Mouse (Mus musculus): ENCODE results near the gene Tapbp. TPM values are rescaled to one million over a fixed set of nuclear protein-coding genes. Genes with fewer than 3 reads are reported as not detected.
A peak's percentile ranks its signal among the peaks of the same experiment; 100 is the strongest.
"Not testable (repeated sequence)": the region's sequence is repeated elsewhere in the genome, so short reads cannot be mapped to it uniquely, and the experiment has no call there.

Tapbp gene
- total RNA-seq, 1 experiment: 39.4 TPM

DNA sequence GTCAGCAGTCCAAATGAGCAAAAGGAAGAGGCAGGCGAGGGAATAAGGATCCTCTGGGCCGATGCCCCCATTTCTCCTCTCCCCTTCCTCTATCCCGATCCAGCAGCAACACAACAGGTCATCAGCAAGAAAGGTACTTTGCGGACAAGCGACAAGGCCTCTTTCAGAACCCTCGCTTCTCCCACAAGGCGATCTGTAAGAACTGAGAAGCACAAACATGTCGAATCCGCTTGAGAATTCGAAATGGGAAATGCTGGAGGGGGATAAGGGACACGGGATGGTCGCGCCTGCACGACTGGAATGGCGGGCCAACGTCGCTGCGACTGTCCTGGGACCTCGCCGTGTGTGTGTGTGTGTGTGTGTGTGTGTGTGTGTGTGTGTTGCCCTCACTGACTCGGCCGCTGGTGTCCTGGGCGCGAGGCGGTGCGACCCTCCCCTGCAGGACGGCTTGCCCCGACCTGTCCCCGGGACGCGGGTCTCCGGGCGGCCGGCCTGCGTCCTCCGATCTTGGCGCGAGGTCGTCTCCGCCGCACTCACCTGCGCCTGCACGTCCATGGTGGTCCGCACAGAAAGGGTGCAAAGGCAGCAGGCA, 25.7 kb upstream of the Tapbp start:
- H3K9me3 ChIP-seq (ENCODE audit: control insufficient read depth, insufficient read depth, low read depth, low read length); in situ Hi-C loops (cut with MboI; ENCODE audit: low sequenced_read_pairs in 2 of 2, unreplicated experiment in 2 of 2); H3K4me1 ChIP-seq (ENCODE audit: control insufficient read depth in 2 of 2, insufficient read depth in 2 of 2, low read length in 2 of 2, poor library complexity in 1 of 2); DNase-seq (ENCODE audit: low read depth, low spot score): not testable (repeated sequence)
- Histone ChIP-seq H3K4me3 (ENCODE audit: insufficient read depth in 1 of 2, low read depth in 1 of 2, low read length in 2 of 2, poor library complexity in 1 of 2, severe bottlenecking in 1 of 2) (peak overlapping the region; percentile 79 to 85), H3K9ac (ENCODE audit: insufficient read depth, low read depth, low read length, poor library complexity, severe bottlenecking) (peak overlapping the region; percentile 83), H3K36me3 (ENCODE audit: control insufficient read depth, insufficient read depth, low read length, poor library complexity, severe bottlenecking) (peaks cover 18% of the 10 kb centered on the region), H3K27ac (ENCODE audit: insufficient read depth, low read depth, low read length, poor library complexity, severe bottlenecking) (peak overlapping the region; percentile 84)

DNA sequence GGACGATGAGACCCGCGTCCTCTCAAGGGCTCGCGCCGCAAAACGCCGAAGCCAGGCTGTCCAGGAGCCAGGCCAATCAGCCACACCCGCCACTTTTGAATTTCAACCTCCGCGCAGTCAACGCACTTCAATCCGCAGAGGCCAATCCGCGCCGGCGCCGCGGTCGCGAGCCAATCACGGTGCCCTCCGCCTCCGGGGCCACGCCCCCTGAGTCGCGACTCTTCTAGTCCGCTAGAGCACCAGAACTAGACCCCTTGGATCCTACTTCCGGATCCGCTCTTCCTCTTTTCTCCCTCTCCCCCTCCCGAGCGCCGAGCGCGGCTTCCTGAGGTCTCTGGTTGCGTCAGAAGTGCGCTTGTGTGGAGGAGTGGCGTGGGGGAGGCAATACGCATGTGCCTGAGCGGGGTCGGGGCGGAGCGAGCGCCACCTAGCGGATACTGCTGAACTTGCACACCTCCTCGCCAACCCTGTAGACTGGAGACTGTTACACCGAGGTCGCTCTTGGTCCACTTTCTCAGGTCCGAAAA, 25.1 kb upstream of the Tapbp start, which contains the start of gene Kifc1:
Kifc1 (minus strand) TSS at position 129 of the 527 bp plus-strand sequence.
- H3K27ac ChIP-seq (ENCODE audit: insufficient read depth, low read depth, low read length, poor library complexity, severe bottlenecking): peak within 1 kb of the TSS; percentile 84
- in situ Hi-C loops (cut with MboI; ENCODE audit: low sequenced_read_pairs in 2 of 2, unreplicated experiment in 2 of 2): no loop called here
- peaks cover 4 to 10% of the 10 kb centered on the region in 2 experiments for H3K4me1 ChIP-seq (ENCODE audit: control insufficient read depth in 2 of 2, insufficient read depth in 2 of 2, low read length in 2 of 2, poor library complexity in 1 of 2)

DNA sequence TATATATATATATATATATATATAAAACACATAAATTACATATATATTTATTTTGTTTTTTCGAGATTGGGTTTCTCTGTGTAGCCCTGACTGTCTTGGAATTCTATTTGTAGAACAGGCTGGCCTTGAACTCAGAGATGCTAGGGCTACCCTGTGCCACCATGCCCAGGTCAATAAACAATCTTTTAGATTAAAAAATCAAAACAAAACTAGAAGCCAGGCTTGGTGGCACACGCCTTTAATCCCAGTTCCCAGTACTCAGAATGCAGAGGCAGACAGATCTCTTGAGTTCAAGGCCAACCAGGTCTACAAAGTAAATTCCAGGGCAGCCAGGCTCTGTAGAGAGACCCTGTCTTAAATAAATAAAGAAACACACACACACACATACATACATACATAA, 24.3 kb upstream of the Tapbp start:
- in situ Hi-C loops (cut with MboI; ENCODE audit: low sequenced_read_pairs in 2 of 2, unreplicated experiment in 2 of 2): no loop called here
- TF ChIP-seq CHD2 (IDR thresholded peaks at IDR 0.05; ENCODE audit: low read depth, low read length): no peak
- TF ChIP-seq MAFK (IDR thresholded peaks at IDR 0.05; ENCODE audit: insufficient read depth, low read depth, low read length): no peak
- TF ChIP-seq HCFC1 (IDR thresholded peaks at IDR 0.05; ENCODE audit: borderline replicate concordance, insufficient read depth, low read length): no peak
- TF ChIP-seq ZNF384 (IDR thresholded peaks at IDR 0.05; ENCODE audit: low read depth, low read length): no peak
- no peak for TF ChIP-seq ZC3H11A (IDR thresholded peaks at IDR 0.05; ENCODE audit: borderline replicate concordance, low read depth, low read length)
- no peak for DNase-seq (ENCODE audit: low read depth, low spot score)
- no peak overlapping the region for H3K9ac ChIP-seq (ENCODE audit: insufficient read depth, low read depth, low read length, poor library complexity, severe bottlenecking)
- no peak overlapping the region for H3K4me3 ChIP-seq (ENCODE audit: insufficient read depth in 1 of 2, low read depth in 1 of 2, low read length in 2 of 2, poor library complexity in 1 of 2, severe bottlenecking in 1 of 2)
- H3K36me3 ChIP-seq (ENCODE audit: control insufficient read depth, insufficient read depth, low read length, poor library complexity, severe bottlenecking): peaks cover 9% of the 10 kb centered on the region
- H3K27ac ChIP-seq (ENCODE audit: insufficient read depth, low read depth, low read length, poor library complexity, severe bottlenecking): no peak overlapping the region
- H3K4me1 ChIP-seq (ENCODE audit: control insufficient read depth in 2 of 2, insufficient read depth in 2 of 2, low read length in 2 of 2, poor library complexity in 1 of 2): peaks cover 4 to 10% of the 10 kb centered on the region in 2 experiments
- H3K9me3 ChIP-seq (ENCODE audit: control insufficient read depth, insufficient read depth, low read depth, low read length): no peaks in the 10 kb centered on the region; the same call in 1 of the 2 replicates

More for the DNA sequence above, 25.1 kb upstream of the Tapbp start, which contains the start of gene Kifc1:
- no peaks in the 10 kb centered on the region; the same call in 1 of the 2 replicates for H3K9me3 ChIP-seq (ENCODE audit: control insufficient read depth, insufficient read depth, low read depth, low read length)
- peaks cover 16% of the 10 kb centered on the region for H3K36me3 ChIP-seq (ENCODE audit: control insufficient read depth, insufficient read depth, low read length, poor library complexity, severe bottlenecking)
- peak within 1 kb of the TSS; percentile 83 for H3K9ac ChIP-seq (ENCODE audit: insufficient read depth, low read depth, low read length, poor library complexity, severe bottlenecking)
- peak within 1 kb of the TSS; percentile 79 to 85 for H3K4me3 ChIP-seq (ENCODE audit: insufficient read depth in 1 of 2, low read depth in 1 of 2, low read length in 2 of 2, poor library complexity in 1 of 2, severe bottlenecking in 1 of 2)
- DNase-seq (ENCODE audit: low read depth, low spot score): peak; percentile 99
- TF ChIP-seq HCFC1 (IDR thresholded peaks at IDR 0.05; ENCODE audit: borderline replicate concordance, insufficient read depth, low read length) (peak; percentile 82), ZC3H11A (IDR thresholded peaks at IDR 0.05; ENCODE audit: borderline replicate concordance, low read depth, low read length) (no peak), CHD2 (IDR thresholded peaks at IDR 0.05; ENCODE audit: low read depth, low read length) (no peak), MAFK (IDR thresholded peaks at IDR 0.05; ENCODE audit: insufficient read depth, low read depth, low read length) (peak; percentile 67; the same call in 1 of the 2 replicates), ZNF384 (IDR thresholded peaks at IDR 0.05; ENCODE audit: low read depth, low read length) (no peak)

GRCm38 (mm10) chr17:33891892-33892291, 23.8 kb upstream of the Tapbp start:
- H3K4me3 ChIP-seq (ENCODE audit: insufficient read depth in 1 of 2, low read depth in 1 of 2, low read length in 2 of 2, poor library complexity in 1 of 2, severe bottlenecking in 1 of 2); H3K36me3 ChIP-seq (ENCODE audit: control insufficient read depth, insufficient read depth, low read length, poor library complexity, severe bottlenecking); DNase-seq (ENCODE audit: low read depth, low spot score); H3K9me3 ChIP-seq (ENCODE audit: control insufficient read depth, insufficient read depth, low read depth, low read length); H3K4me1 ChIP-seq (ENCODE audit: control insufficient read depth in 2 of 2, insufficient read depth in 2 of 2, low read length in 2 of 2, poor library complexity in 1 of 2); in situ Hi-C loops (cut with MboI; ENCODE audit: low sequenced_read_pairs in 2 of 2, unreplicated experiment in 2 of 2); H3K9ac ChIP-seq (ENCODE audit: insufficient read depth, low read depth, low read length, poor library complexity, severe bottlenecking): not testable (repeated sequence)
- peak overlapping the region; percentile 52; the same call in 1 of the 2 replicates for H3K27ac ChIP-seq (ENCODE audit: insufficient read depth, low read depth, low read length, poor library complexity, severe bottlenecking)
- TF ChIP-seq ZNF384 (IDR thresholded peaks at IDR 0.05; ENCODE audit: low read depth, low read length): 0 out of 2 replicates have a peak, but pooled peaks have one; percentile 34

DNA sequence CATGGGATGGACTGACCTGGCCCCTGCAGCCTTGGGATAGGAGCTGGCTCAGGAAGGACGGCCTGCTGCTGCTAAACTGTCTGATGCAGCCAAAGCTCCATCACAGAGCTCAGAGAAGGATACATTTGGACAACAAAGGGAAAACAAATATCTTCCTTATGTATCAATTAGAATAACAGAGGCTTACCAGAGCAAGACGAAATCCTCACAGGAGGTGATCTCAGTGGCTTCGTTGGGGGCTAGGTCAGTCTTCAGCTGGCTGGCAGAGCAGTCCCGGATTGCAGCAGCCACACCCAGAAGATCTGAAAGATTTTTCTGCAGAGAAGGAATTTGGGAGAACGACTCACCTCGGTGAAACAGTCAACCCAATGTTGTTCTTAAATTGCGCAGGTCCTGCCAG, 23.3 kb upstream of the Tapbp start:
- Histone ChIP-seq H3K36me3 (ENCODE audit: control insufficient read depth, insufficient read depth, low read length, poor library complexity, severe bottlenecking) (peaks cover 3% of the 10 kb centered on the region; the same call in 1 of the 2 replicates), H3K9ac (ENCODE audit: insufficient read depth, low read depth, low read length, poor library complexity, severe bottlenecking) (no peak overlapping the region), H3K27ac (ENCODE audit: insufficient read depth, low read depth, low read length, poor library complexity, severe bottlenecking) (peak overlapping the region; percentile 83), H3K4me3 (ENCODE audit: insufficient read depth in 1 of 2, low read depth in 1 of 2, low read length in 2 of 2, poor library complexity in 1 of 2, severe bottlenecking in 1 of 2) (no peak overlapping the region), H3K9me3 (ENCODE audit: control insufficient read depth, insufficient read depth, low read depth, low read length) (no peaks in the 10 kb centered on the region; the same call in 1 of the 2 replicates), H3K4me1 (ENCODE audit: control insufficient read depth in 2 of 2, insufficient read depth in 2 of 2, low read length in 2 of 2, poor library complexity in 1 of 2) (peaks cover 4 to 10% of the 10 kb centered on the region in 2 experiments)
- in situ Hi-C loops (cut with MboI; ENCODE audit: low sequenced_read_pairs in 2 of 2, unreplicated experiment in 2 of 2): no loop called here
- no peak for DNase-seq (ENCODE audit: low read depth, low spot score)
- TF ChIP-seq MAFK (IDR thresholded peaks at IDR 0.05; ENCODE audit: insufficient read depth, low read depth, low read length) (no peak), HCFC1 (IDR thresholded peaks at IDR 0.05; ENCODE audit: borderline replicate concordance, insufficient read depth, low read length) (no peak), CHD2 (IDR thresholded peaks at IDR 0.05; ENCODE audit: low read depth, low read length) (no peak), ZNF384 (IDR thresholded peaks at IDR 0.05; ENCODE audit: low read depth, low read length) (no peak), ZC3H11A (IDR thresholded peaks at IDR 0.05; ENCODE audit: borderline replicate concordance, low read depth, low read length) (no peak)

DNA sequence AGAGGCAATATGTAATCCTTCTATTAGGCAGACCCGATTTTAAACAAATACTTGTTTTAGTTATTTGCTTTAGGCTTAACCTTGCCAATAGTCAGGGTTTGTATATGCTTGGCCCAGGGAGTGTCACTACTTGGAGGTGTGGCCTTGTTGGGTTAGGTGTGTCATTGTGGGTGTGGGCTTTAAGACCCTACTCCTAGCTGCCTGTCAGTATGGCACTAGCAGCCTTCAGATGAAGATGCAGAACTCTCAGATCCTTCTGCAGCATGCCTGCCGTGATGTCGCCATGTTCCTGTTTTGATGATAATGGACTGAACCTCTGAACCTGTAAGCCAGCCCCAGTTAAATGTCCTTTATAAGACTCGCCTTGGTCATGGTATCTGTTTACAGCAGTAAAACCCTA, 22.7 kb upstream of the Tapbp start:
- DNase-seq (ENCODE audit: low read depth, low spot score); H3K4me1 ChIP-seq (ENCODE audit: control insufficient read depth in 2 of 2, insufficient read depth in 2 of 2, low read length in 2 of 2, poor library complexity in 1 of 2); in situ Hi-C loops (cut with MboI; ENCODE audit: low sequenced_read_pairs in 2 of 2, unreplicated experiment in 2 of 2); H3K9ac ChIP-seq (ENCODE audit: insufficient read depth, low read depth, low read length, poor library complexity, severe bottlenecking); H3K36me3 ChIP-seq (ENCODE audit: control insufficient read depth, insufficient read depth, low read length, poor library complexity, severe bottlenecking); H3K4me3 ChIP-seq (ENCODE audit: insufficient read depth in 1 of 2, low read depth in 1 of 2, low read length in 2 of 2, poor library complexity in 1 of 2, severe bottlenecking in 1 of 2); H3K9me3 ChIP-seq (ENCODE audit: control insufficient read depth, insufficient read depth, low read depth, low read length): not testable (repeated sequence)
- peak overlapping the region; percentile 83; the same call in 1 of the 2 replicates for H3K27ac ChIP-seq (ENCODE audit: insufficient read depth, low read depth, low read length, poor library complexity, severe bottlenecking)
